Mouse (Mus musculus) adrenal gland, adult (tissue): ENCODE measurements around the gene Pigv.

Experiments
- DNase-seq, 2 experiments: peaks; one replicate each; pipeline ENCODE4 v3.0.0; 2022 to 2023; ENCODE audit warnings: low spot score in 1 of 2; ENCODE audit not compliant: inconsistent age in 2 of 2

Pigv gene

GRCm38 (mm10) chr4:133671881-133672844, at the start of gene Pigv:
Pigv (minus strand) TSS chr4:133672647.
- peak; percentile 95 to 99 for DNase-seq

GRCm38 (mm10) chr4:133719791-133720190, 47.3 kb upstream of the Pigv start:
- no peak for DNase-seq

- DNase-seq, result no peak
Measured at GRCm38 (mm10) chr4:133712755-133713154, 40.3 kb upstream of the Pigv start.

GRCm38 (mm10) chr4:133711307-133712076, 39.0 kb upstream of the Pigv start:
- no peak for DNase-seq

- peak in 1 of 2 experiments; percentile 66 for DNase-seq
Measured at GRCm38 (mm10) chr4:133709395-133709794, 36.9 kb upstream of the Pigv start.

- DNase-seq, result no peak
Measured at GRCm38 (mm10) chr4:133707464-133707863, 35.0 kb upstream of the Pigv start.

GRCm38 (mm10) chr4:133706956-133707355, 34.5 kb upstream of the Pigv start:
- DNase-seq, result peak; percentile 62 to 79

- DNase-seq, result no peak
Measured at GRCm38 (mm10) chr4:133705062-133705461, 32.6 kb upstream of the Pigv start.

GRCm38 (mm10) chr4:133700905-133701368, 28.5 kb upstream of the Pigv start:
- peak; percentile 42 to 83 for DNase-seq

GRCm38 (mm10) chr4:133695363-133695762, 22.9 kb upstream of the Pigv start:
- no peak for DNase-seq

GRCm38 (mm10) chr4:133690252-133690651, 17.8 kb upstream of the Pigv start:
- DNase-seq, result peak; percentile 28 to 75

GRCm38 (mm10) chr4:133688417-133689067, 16.1 kb upstream of the Pigv start:
- DNase-seq, result peak; percentile 44 to 81

GRCm38 (mm10) chr4:133687126-133687525, 14.7 kb upstream of the Pigv start:
- DNase-seq, result no peak

- DNase-seq, result no peak
Measured at GRCm38 (mm10) chr4:133686512-133686911, 14.1 kb upstream of the Pigv start.

GRCm38 (mm10) chr4:133680206-133680786, 7.8 kb upstream of the Pigv start:
- peak; percentile 52 to 73 for DNase-seq

- DNase-seq, result no peak
Measured at GRCm38 (mm10) chr4:133679629-133680028, 7.2 kb upstream of the Pigv start.

- no peak for DNase-seq
Measured at GRCm38 (mm10) chr4:133677266-133677665, 4.8 kb upstream of the Pigv start.

- DNase-seq, result no peak
Measured at GRCm38 (mm10) chr4:133676189-133676588, 3.7 kb upstream of the Pigv start.

- DNase-seq, result peak; percentile 81 to 90
Measured at GRCm38 (mm10) chr4:133675594-133676016, 3.2 kb upstream of the Pigv start.

- DNase-seq, result peak in 1 of 2 experiments; percentile 79
Measured at GRCm38 (mm10) chr4:133674331-133674695, 1.9 kb upstream of the Pigv start.
